Mouse (Mus musculus): ENCODE results near the gene Tmod2. TPM values are rescaled to one million over a fixed set of nuclear protein-coding genes. Genes with fewer than 3 reads are reported as not detected.
A peak's percentile ranks its signal among the peaks of the same experiment; 100 is the strongest.

Tmod2 gene
- total RNA-seq, 1 experiment, result 6.1 TPM

DNA sequence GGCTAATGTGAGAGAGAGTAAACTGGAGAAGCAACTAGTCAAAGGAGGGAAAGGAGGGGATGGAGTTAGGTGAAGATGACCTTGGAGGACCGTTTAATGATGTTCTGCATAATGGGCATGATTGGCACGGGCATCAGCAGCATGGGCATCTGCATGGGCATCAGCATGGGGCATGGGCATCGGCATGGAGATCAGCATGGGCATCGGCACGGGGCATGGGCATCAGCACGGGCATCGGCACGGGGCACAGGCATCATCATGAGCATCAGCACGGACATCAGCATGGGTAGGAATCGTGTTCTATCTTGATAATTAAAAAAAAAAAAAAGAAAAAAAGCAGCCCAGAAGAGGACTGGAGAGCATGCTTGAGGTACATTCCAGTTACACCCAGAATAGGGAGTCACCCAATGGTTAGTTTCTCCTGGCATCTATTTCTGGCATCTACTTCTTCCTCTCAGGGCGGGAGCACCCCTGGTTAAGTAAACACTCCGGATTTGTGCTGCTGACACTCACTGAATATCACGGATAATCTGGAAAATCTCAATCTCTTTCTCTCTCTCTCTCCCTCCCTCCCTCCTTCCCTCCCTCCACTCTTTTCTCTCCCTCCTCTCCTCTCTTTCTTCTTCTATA lies 50.0 kb downstream of the Tmod2 start:
- Histone ChIP-seq H3K4me1 (ENCODE audit: control insufficient read depth in 2 of 2, insufficient read depth in 2 of 2, low read length in 2 of 2, poor library complexity in 1 of 2) (peaks cover 2 to 8% of the 10 kb centered on the region in 2 experiments), H3K9me3 (ENCODE audit: control insufficient read depth, insufficient read depth, low read depth, low read length) (no peaks in the 10 kb centered on the region), H3K36me3 (ENCODE audit: control insufficient read depth, insufficient read depth, low read length, poor library complexity, severe bottlenecking) (no peaks in the 10 kb centered on the region), H3K9ac (ENCODE audit: insufficient read depth, low read depth, low read length, poor library complexity, severe bottlenecking) (no peak overlapping the region), H3K4me3 (ENCODE audit: insufficient read depth in 1 of 2, low read depth in 1 of 2, low read length in 2 of 2, poor library complexity in 1 of 2, severe bottlenecking in 1 of 2) (no peak overlapping the region), H3K27ac (ENCODE audit: insufficient read depth, low read depth, low read length, poor library complexity, severe bottlenecking) (no peak overlapping the region)
- DNase-seq (ENCODE audit: low read depth, low spot score), result no peak
- in situ Hi-C loops (cut with MboI; ENCODE audit: low sequenced_read_pairs in 2 of 2, unreplicated experiment in 2 of 2), result no loop called here
- TF ChIP-seq ZC3H11A (IDR thresholded peaks at IDR 0.05; ENCODE audit: borderline replicate concordance, low read depth, low read length) (no peak), ZNF384 (IDR thresholded peaks at IDR 0.05; ENCODE audit: low read depth, low read length) (no peak), CHD2 (IDR thresholded peaks at IDR 0.05; ENCODE audit: low read depth, low read length) (no peak)

DNA sequence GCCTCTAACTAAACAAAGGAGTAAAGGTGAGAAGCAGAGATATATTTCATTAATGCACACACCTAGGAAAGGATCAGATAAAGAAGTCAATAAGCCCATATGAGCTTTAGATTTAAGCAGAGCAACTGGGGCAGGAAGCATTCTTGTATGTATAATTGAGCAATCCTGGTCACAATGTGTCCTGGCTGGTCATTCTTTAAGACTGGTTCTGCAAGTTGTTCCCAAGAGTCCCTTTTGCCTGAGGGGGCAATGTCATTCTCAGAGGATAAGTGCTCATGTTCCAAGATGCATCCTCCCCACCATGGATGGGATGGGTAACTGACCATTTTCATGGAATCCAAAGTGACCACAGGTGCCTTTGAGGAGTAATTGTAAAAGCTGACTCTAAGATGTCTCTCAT lies 50.8 kb downstream of the Tmod2 start:
- Histone ChIP-seq H3K4me3 (ENCODE audit: insufficient read depth in 1 of 2, low read depth in 1 of 2, low read length in 2 of 2, poor library complexity in 1 of 2, severe bottlenecking in 1 of 2) (no peak overlapping the region), H3K9ac (ENCODE audit: insufficient read depth, low read depth, low read length, poor library complexity, severe bottlenecking) (no peak overlapping the region), H3K27ac (ENCODE audit: insufficient read depth, low read depth, low read length, poor library complexity, severe bottlenecking) (no peak overlapping the region), H3K9me3 (ENCODE audit: control insufficient read depth, insufficient read depth, low read depth, low read length) (no peaks in the 10 kb centered on the region), H3K36me3 (ENCODE audit: control insufficient read depth, insufficient read depth, low read length, poor library complexity, severe bottlenecking) (no peaks in the 10 kb centered on the region), H3K4me1 (ENCODE audit: control insufficient read depth in 2 of 2, insufficient read depth in 2 of 2, low read length in 2 of 2, poor library complexity in 1 of 2) (peaks cover 2 to 6% of the 10 kb centered on the region in 2 experiments)
- no peak for DNase-seq (ENCODE audit: low read depth, low spot score)
- in situ Hi-C loops (cut with MboI; ENCODE audit: low sequenced_read_pairs in 2 of 2, unreplicated experiment in 2 of 2), result no loop called here
- no peak for TF ChIP-seq CHD2 (IDR thresholded peaks at IDR 0.05; ENCODE audit: low read depth, low read length)

DNA sequence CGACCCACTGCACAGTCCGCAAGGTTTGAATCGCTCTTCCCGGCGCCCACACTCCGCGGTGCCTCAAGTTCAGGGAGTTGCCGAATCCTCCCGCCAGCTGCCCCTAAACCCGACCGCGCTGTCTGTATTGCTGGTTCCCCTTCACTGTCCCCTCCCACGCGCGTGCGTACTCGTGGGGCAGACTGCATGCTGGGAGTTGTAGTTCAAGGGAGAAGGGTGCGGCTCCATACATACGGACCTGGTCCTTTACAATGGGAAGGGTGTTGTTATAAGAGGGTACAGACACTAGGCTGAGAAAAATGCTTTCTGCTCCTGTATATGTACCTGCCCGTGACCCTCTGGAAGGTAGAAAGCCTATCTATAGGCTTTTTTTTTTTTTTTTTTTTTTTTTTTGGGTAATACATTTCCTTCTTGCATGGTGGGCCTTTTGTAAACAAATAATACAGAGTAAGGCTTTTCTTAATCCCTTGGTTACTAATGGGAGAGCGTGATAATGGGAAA lies 51.6 kb downstream of the Tmod2 start, which contains the start of gene Tmod3:
Gene Tmod3 (minus strand): TSS at position 146 of the 501 bp plus-strand sequence.
- H3K36me3 ChIP-seq (ENCODE audit: control insufficient read depth, insufficient read depth, low read length, poor library complexity, severe bottlenecking), result no peaks in the 10 kb centered on the region
- in situ Hi-C loops (cut with MboI; ENCODE audit: low sequenced_read_pairs in 2 of 2, unreplicated experiment in 2 of 2), result no loop called here
- peak within 1 kb of the TSS; percentile 25; the same call in 1 of the 2 replicates for H3K27ac ChIP-seq (ENCODE audit: insufficient read depth, low read depth, low read length, poor library complexity, severe bottlenecking)
- peaks cover under 1 to 2% of the 10 kb centered on the region in 2 experiments; a peak in 3 of 4 replicates for H3K4me1 ChIP-seq (ENCODE audit: control insufficient read depth in 2 of 2, insufficient read depth in 2 of 2, low read length in 2 of 2, poor library complexity in 1 of 2)
- no peaks in the 10 kb centered on the region for H3K9me3 ChIP-seq (ENCODE audit: control insufficient read depth, insufficient read depth, low read depth, low read length)
- TF ChIP-seq ZC3H11A (IDR thresholded peaks at IDR 0.05; ENCODE audit: borderline replicate concordance, low read depth, low read length) (no peak), CHD2 (IDR thresholded peaks at IDR 0.05; ENCODE audit: low read depth, low read length) (no peak), MAFK (IDR thresholded peaks at IDR 0.05; ENCODE audit: insufficient read depth, low read depth, low read length) (no peak), ZNF384 (IDR thresholded peaks at IDR 0.05; ENCODE audit: low read depth, low read length) (0 out of 2 replicates have a peak, but pooled peaks have one; percentile 55), HCFC1 (IDR thresholded peaks at IDR 0.05; ENCODE audit: borderline replicate concordance, insufficient read depth, low read length) (peak; percentile 97)
- peak within 1 kb of the TSS; percentile 86 for H3K9ac ChIP-seq (ENCODE audit: insufficient read depth, low read depth, low read length, poor library complexity, severe bottlenecking)
- H3K4me3 ChIP-seq (ENCODE audit: insufficient read depth in 1 of 2, low read depth in 1 of 2, low read length in 2 of 2, poor library complexity in 1 of 2, severe bottlenecking in 1 of 2), result peak within 1 kb of the TSS; percentile 75 to 85
- DNase-seq (ENCODE audit: low read depth, low spot score), result peak; percentile 94

DNA sequence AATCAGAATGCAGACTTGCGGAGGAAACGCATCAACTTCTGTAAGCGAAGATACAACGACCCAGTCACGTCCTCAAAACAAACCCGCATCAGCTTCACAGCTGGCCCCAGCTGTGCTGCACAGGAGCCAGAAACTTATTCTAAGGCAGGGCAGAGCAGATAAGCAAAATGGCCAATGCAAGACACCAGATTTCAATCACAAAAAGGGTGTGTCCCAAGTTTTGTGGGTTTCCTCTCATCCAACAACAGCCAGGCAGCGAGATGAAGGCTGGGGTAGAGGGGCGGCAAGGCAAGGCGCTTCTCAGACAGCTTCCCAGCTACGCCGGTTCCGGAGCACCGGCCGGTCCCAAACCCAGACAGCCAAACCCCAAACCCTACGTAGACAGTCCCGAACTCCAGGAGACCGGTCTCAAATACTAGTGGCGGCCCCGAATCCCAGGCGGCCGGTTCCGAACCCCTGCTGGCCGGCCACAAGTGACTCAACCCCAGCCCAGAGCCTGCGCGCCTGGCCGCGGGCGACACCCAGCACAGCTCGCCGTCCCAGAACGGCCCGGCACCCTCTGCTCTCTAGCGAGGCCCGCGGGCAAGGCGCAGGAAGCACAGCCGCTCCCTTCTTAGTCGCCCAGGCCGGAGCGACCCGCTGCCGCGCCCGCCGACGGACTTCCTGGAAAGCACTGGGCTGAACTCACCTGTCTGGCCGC lies 52.2 kb downstream of the Tmod2 start:
- Histone ChIP-seq H3K27ac (ENCODE audit: insufficient read depth, low read depth, low read length, poor library complexity, severe bottlenecking) (peak overlapping the region; percentile 25; the same call in 1 of the 2 replicates), H3K4me1 (ENCODE audit: control insufficient read depth in 2 of 2, insufficient read depth in 2 of 2, low read length in 2 of 2, poor library complexity in 1 of 2) (no peaks in the 10 kb centered on the region; a peak in 1 of 4 replicates), H3K36me3 (ENCODE audit: control insufficient read depth, insufficient read depth, low read length, poor library complexity, severe bottlenecking) (no peaks in the 10 kb centered on the region), H3K4me3 (ENCODE audit: insufficient read depth in 1 of 2, low read depth in 1 of 2, low read length in 2 of 2, poor library complexity in 1 of 2, severe bottlenecking in 1 of 2) (peak overlapping the region; percentile 75 to 85), H3K9ac (ENCODE audit: insufficient read depth, low read depth, low read length, poor library complexity, severe bottlenecking) (peak overlapping the region; percentile 86), H3K9me3 (ENCODE audit: control insufficient read depth, insufficient read depth, low read depth, low read length) (no peaks in the 10 kb centered on the region)
- DNase-seq (ENCODE audit: low read depth, low spot score), result peak; percentile 27
- in situ Hi-C loops (cut with MboI; ENCODE audit: low sequenced_read_pairs in 2 of 2, unreplicated experiment in 2 of 2), result no loop called here
- TF ChIP-seq HCFC1 (IDR thresholded peaks at IDR 0.05; ENCODE audit: borderline replicate concordance, insufficient read depth, low read length), result no peak
- TF ChIP-seq ZNF384 (IDR thresholded peaks at IDR 0.05; ENCODE audit: low read depth, low read length), result no peak
- TF ChIP-seq ZC3H11A (IDR thresholded peaks at IDR 0.05; ENCODE audit: borderline replicate concordance, low read depth, low read length), result no peak
- TF ChIP-seq MAFK (IDR thresholded peaks at IDR 0.05; ENCODE audit: insufficient read depth, low read depth, low read length), result no peak
- TF ChIP-seq CHD2 (IDR thresholded peaks at IDR 0.05; ENCODE audit: low read depth, low read length), result no peak

Data from ES-E14 (cell line).